Mouse (Mus musculus) intestine, embryonic 15.5 days (tissue): Measurements from ENCODE around the gene Hnrnpu. TPM values are rescaled to one million over a fixed set of nuclear protein-coding genes. Genes with fewer than 3 reads are reported as not detected.

Experiments used
- ATAC-seq: fragments of 200-750 bp; cut with Nextera tagmentation; 2 replicates; pipeline ENCODE4 v1.8.0; 2017; ENCODE audit warnings: moderate TSS enrichment, moderate library complexity
- H3K27ac ChIP-seq: fragments of 300-500 bp; sonication (generic); 2 replicates; pipeline ENCODE4 v1.5.1; 2015; ENCODE audit warnings: mild to moderate bottlenecking, inconsistent platforms
- H3K27me3 ChIP-seq: fragments of 300-500 bp; sonication (generic); replicated peaks from 2 replicates; pipeline ENCODE4 v1.6.1; 2015; ENCODE audit warnings: inconsistent platforms
- H3K36me3 ChIP-seq: fragments of 300-500 bp; sonication (generic); 2 replicates; pipeline ENCODE4 v1.6.1; 2015; ENCODE audit warnings: inconsistent platforms
- H3K4me1 ChIP-seq: fragments of 300-500 bp; sonication (generic); replicated peaks from 2 replicates; pipeline ENCODE4 v1.6.1; 2015; ENCODE audit warnings: inconsistent platforms
- H3K4me2 ChIP-seq: fragments of 300-500 bp; sonication (generic); replicated peaks from 2 replicates; pipeline ENCODE4 v1.6.1; 2015; ENCODE audit warnings: mild to moderate bottlenecking, inconsistent platforms
- H3K4me3 ChIP-seq: fragments of 300-500 bp; sonication (generic); replicated peaks from 2 replicates; pipeline ENCODE4 v1.5.1; 2015; ENCODE audit warnings: inconsistent platforms
- H3K9ac ChIP-seq: fragments of 300-500 bp; sonication (generic); 2 replicates; pipeline ENCODE4 v1.6.1; 2015; ENCODE audit warnings: inconsistent platforms
- H3K9me3 ChIP-seq: fragments of 300-500 bp; sonication (generic); 2 replicates; pipeline ENCODE4 v1.6.1; 2016; ENCODE audit warnings: inconsistent platforms
- WGBS: fragments of 180-500 bp; shearing (Covaris S2); methylation state at CpG from one replicate; pipeline ENCODE4 v1.1.7; 2015; 5-methylcytosine and 5-hydroxymethylcytosine counted together
- polyA plus RNA-seq: library from polyadenylated mRNA; unstranded; fragments of >200 nt; fragmentation: Nextera tagmentation; extraction: Ambion mirVana; gene quantifications from 2 replicates; pipeline ENCODE4 v1.2.1, GENCODE M21; 2015

Gene Hnrnpu
- polyA plus RNA-seq: 300 and 379 TPM in 2 replicates

DNA sequence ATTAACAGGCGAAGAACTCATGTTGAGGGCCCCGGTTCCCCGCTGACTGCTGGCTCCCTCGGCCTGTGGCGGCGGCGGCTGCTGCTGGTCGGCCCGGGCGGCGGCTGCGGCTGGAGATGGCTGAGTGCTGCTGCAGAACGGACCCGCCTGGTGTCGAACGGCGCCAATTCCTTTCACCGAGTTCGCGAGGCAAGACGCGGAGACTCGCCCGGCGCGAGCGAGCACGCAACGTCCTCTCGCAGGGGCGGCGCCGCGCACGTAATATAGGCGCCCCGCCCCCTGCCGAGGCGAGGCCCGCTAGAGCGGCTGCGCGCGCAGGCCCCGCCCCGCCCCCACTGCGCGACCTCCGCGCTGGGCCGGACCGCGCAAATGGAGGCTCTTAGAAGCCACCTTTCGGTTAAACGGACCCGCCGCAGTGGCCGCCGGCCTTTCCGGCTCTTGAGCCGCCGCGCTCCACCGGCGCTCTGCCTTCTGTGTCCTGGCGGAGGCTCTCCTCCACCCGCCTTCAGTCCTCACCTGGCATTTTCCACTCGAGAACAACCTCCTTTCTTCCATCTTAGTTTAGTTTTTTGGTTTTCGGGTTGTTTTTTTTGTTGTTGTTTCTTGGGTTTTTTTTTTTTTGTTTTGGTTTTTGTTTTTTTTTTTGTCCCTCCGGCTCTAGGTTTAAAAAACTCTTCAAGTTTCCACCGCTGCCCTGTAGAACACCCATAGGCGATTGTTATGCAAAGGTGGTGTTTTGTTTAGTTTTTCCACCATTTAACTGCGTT is at the start of gene Hnrnpu:
Gene Hnrnpu, minus strand, starts transcription at position 247 of the 767 bp plus-strand sequence.
- Histone ChIP-seq H3K4me2 (peak within 1 kb of the TSS; percentile 61), H3K27ac (peak within 1 kb of the TSS; percentile 100), H3K27me3 (no peaks in the 10 kb centered on the region), H3K9ac (peak within 1 kb of the TSS; percentile 100), H3K4me3 (peak within 1 kb of the TSS; percentile 98), H3K4me1 (0 out of 2 replicates have a peak, but pooled peaks cover 5% of the 10 kb centered on the region), H3K9me3 (no peaks in the 10 kb centered on the region), H3K36me3 (0 out of 2 replicates have a peak, but pooled peaks cover 3% of the 10 kb centered on the region)
- peak; percentile 90 for ATAC-seq
- WGBS: under 1% methylated on average over 71 of the region's 73 CpGs

DNA sequence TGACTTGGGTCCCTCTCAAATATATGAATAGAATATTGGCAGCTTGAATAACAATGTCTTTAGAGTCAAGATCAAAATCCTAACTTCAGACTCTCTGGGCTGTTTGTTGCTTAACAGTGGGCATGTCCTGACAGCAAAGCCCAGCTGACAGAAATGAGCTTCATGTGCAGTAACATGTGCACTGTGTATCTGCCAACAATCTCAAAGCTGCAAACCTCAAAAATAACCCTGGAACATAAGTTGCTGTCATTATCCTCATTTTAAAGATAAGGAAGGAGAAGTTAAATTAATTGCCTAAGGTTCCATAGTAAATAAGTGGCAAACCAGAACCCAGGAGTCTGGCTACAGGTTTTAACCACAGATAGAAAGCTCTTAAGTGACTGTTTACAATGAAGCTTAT is 44.6 kb upstream of the Hnrnpu start:
- no peak for ATAC-seq

DNA sequence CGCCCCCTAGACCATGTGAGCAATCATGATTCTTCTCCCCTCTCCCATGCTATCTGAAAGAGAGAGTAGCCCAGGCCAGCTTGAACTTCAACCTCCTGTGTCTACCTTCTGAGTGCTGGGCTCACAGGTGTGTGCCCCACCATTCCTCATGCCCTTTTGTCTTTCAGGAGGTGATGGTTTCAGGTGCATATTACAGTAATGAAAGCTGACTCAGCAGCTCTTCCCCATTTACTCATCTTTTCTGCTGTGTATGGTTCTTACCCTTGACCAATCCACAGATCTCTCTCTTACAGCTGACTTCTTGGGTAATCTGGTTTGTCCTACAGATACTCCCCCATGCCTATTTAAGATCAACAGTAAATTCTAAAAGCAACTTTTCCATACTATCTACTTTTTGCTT is 41.6 kb upstream of the Hnrnpu start:
- H3K4me2 ChIP-seq: no peak overlapping the region
- H3K27me3 ChIP-seq: no peaks in the 10 kb centered on the region
- H3K4me3 ChIP-seq: no peak overlapping the region
- no peak overlapping the region for H3K9ac ChIP-seq
- no peak for ATAC-seq
- H3K9me3 ChIP-seq: no peaks in the 10 kb centered on the region
- H3K4me1 ChIP-seq: no peaks in the 10 kb centered on the region
- WGBS: 78% methylated on average over 1 of the region's 1 CpGs
- no peak overlapping the region for H3K27ac ChIP-seq
- H3K36me3 ChIP-seq: no peaks in the 10 kb centered on the region

More for the DNA sequence above, 44.6 kb upstream of the Hnrnpu start:
- no peaks in the 10 kb centered on the region for H3K27me3 ChIP-seq
- no peak overlapping the region for H3K4me3 ChIP-seq
- H3K36me3 ChIP-seq: no peaks in the 10 kb centered on the region
- H3K4me2 ChIP-seq: no peak overlapping the region
- no peaks in the 10 kb centered on the region for H3K9me3 ChIP-seq
- H3K4me1 ChIP-seq: no peaks in the 10 kb centered on the region
- H3K27ac ChIP-seq: no peak overlapping the region
- no peak overlapping the region for H3K9ac ChIP-seq

DNA sequence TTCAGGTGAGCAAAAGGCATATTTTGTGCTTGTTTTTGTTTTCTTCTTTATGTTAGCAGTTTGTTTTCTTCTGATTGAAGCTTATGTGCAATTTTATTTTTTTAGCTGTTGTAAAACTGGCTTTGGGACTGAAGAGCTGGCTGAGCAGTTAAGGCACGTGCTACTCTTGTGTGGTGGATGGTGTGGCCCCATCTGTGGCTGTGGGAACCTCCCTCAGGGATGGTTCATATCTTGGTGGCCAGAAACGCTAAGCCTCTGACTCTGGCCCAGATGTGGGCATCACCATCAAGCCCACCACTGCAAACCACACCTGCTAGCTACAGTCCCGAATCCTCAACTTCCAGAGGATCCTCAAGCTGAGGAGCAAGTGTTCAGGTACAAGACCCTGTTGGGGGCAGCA is 40.5 kb upstream of the Hnrnpu start:
- WGBS: 80% methylated on average over 3 of the region's 3 CpGs

DNA sequence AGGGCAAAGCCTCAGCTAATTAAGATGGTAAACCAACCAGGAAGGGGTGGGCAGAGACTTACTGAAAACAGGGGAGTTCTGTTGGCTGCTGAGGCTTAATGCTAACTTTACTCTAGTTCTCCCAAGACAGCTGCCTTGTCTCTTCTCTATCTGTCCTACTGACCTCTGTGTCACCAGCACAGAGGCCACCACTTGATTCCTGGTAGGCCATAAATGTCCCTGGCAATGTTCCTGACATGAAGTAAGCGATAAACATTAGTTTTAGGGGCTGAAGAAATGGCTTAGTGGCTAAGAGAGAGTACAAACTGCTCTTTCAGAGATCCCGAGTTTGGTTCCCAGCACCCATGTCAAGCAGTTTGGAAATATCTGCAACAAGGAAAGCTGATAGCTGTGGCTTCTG is 39.3 kb upstream of the Hnrnpu start:
- no peak for ATAC-seq
- Histone ChIP-seq H3K27ac (no peak overlapping the region), H3K9me3 (no peaks in the 10 kb centered on the region), H3K4me2 (no peak overlapping the region), H3K9ac (no peak overlapping the region), H3K36me3 (no peaks in the 10 kb centered on the region), H3K4me1 (no peaks in the 10 kb centered on the region), H3K4me3 (no peak overlapping the region), H3K27me3 (no peaks in the 10 kb centered on the region)
- 59% methylated on average over 2 of the region's 2 CpGs for WGBS

More for the DNA sequence above, 40.5 kb upstream of the Hnrnpu start:
- Histone ChIP-seq H3K36me3 (no peaks in the 10 kb centered on the region), H3K9me3 (no peaks in the 10 kb centered on the region), H3K27ac (no peak overlapping the region), H3K9ac (no peak overlapping the region), H3K27me3 (no peaks in the 10 kb centered on the region), H3K4me3 (no peak overlapping the region), H3K4me2 (no peak overlapping the region), H3K4me1 (no peaks in the 10 kb centered on the region)
- no peak for ATAC-seq

DNA sequence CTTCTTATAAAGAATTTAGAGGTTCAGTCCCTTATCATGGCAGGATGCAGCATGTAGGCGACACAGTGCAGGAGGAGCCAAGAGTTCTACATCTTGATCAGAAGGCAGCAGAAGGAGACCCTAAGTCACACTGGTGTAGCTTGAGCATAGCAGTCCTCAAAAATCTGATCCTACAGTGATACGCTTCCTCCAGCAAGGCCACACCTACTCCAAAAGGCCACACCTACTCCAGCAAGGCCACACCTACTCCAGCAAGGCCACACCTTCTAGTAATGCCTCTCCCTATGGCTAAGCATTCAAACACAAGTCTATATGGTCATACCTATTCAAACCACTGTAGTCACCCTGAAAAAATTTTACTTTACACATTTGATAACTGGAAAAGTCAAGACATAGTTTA is 38.5 kb upstream of the Hnrnpu start:
- WGBS: 82% methylated on average over 2 of the region's 2 CpGs
- no peaks in the 10 kb centered on the region for H3K36me3 ChIP-seq
- H3K4me2 ChIP-seq: no peak overlapping the region
- no peak overlapping the region for H3K27ac ChIP-seq
- H3K9me3 ChIP-seq: no peaks in the 10 kb centered on the region
- no peak overlapping the region for H3K4me3 ChIP-seq
- H3K4me1 ChIP-seq: no peaks in the 10 kb centered on the region
- H3K9ac ChIP-seq: no peak overlapping the region
- no peaks in the 10 kb centered on the region for H3K27me3 ChIP-seq
- peak; percentile 55; the same call in 1 of the 2 replicates for ATAC-seq

DNA sequence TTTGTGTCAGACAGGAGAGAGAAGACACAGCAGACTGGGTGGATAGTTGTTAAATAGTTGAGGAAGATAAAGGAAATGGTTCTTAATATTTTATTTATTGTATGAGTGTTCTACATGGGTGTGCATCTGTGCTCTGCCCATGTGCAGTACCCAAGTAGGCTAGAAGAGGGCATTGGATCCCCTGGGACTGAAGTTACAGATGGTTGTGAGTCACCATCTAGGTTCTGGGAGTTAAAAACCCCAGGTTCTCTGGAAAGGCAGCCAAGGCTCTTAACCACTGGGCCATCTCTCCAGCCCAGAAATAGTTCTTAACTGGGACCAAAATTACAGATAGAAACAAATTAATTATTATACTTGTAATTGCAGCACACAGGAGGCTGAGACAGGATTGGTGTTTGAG is 37.8 kb upstream of the Hnrnpu start:
- Histone ChIP-seq H3K4me3 (no peak overlapping the region), H3K4me2 (no peak overlapping the region), H3K9me3 (no peaks in the 10 kb centered on the region), H3K9ac (no peak overlapping the region), H3K4me1 (no peaks in the 10 kb centered on the region), H3K36me3 (no peaks in the 10 kb centered on the region), H3K27me3 (no peaks in the 10 kb centered on the region), H3K27ac (no peak overlapping the region)
- no peak for ATAC-seq

DNA sequence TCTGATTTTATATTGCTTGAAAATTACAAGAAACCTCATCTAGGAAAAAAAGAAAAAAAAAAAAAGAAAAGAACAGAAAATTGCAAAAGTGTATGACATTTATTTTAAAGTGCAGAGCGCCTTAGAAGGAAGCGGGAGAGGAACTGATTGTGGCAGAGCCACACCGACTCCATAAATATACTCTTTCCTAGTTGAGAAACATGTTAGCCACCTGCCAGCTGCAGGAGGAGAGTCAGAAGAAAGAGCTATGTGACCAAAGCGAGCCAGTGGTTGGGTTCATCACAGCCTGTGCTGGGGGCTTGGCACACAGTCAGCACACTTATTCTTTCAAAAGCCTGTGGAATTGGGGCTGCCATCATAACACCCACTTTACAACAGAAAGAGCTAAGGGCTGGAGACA is 35.1 kb upstream of the Hnrnpu start:
- 81% methylated on average over 4 of the region's 4 CpGs for WGBS
- H3K4me3 ChIP-seq: no peak overlapping the region
- ATAC-seq: no peak
- H3K4me1 ChIP-seq: peaks cover 4% of the 10 kb centered on the region; the same call in 1 of the 2 replicates
- no peaks in the 10 kb centered on the region for H3K9me3 ChIP-seq
- H3K9ac ChIP-seq: no peak overlapping the region
- H3K36me3 ChIP-seq: no peaks in the 10 kb centered on the region
- no peak overlapping the region for H3K27ac ChIP-seq
- H3K27me3 ChIP-seq: no peaks in the 10 kb centered on the region
- H3K4me2 ChIP-seq: no peak overlapping the region

DNA sequence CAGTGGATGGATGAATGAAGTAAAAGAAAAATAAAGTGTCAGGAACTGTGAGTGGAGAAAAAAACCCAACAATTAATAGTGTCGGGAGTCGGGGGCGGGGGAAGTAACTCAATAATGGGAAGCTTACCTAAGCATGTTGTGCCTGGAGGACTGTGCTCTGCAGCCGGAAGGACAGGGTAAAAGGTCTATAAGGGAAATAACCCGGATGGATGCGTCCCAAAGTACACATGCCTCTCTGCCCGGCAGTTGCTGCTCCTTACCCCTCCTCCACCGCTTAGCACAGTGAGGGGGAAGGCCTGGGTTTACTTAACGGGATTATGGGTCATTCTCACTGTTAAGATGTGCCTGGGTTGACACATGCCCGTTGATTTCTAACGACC is 31.7 kb upstream of the Hnrnpu start:
- Histone ChIP-seq H3K27ac (peak overlapping the region; percentile 89), H3K36me3 (no peaks in the 10 kb centered on the region), H3K9ac (peak overlapping the region; percentile 44), H3K4me1 (peaks cover 4% of the 10 kb centered on the region; the same call in 1 of the 2 replicates), H3K27me3 (no peaks in the 10 kb centered on the region), H3K4me3 (peak overlapping the region; percentile 50), H3K9me3 (no peaks in the 10 kb centered on the region), H3K4me2 (peak overlapping the region; percentile 82)
- peak; percentile 94 for ATAC-seq
- WGBS: 0% methylated on average over 11 of the region's 11 CpGs

DNA sequence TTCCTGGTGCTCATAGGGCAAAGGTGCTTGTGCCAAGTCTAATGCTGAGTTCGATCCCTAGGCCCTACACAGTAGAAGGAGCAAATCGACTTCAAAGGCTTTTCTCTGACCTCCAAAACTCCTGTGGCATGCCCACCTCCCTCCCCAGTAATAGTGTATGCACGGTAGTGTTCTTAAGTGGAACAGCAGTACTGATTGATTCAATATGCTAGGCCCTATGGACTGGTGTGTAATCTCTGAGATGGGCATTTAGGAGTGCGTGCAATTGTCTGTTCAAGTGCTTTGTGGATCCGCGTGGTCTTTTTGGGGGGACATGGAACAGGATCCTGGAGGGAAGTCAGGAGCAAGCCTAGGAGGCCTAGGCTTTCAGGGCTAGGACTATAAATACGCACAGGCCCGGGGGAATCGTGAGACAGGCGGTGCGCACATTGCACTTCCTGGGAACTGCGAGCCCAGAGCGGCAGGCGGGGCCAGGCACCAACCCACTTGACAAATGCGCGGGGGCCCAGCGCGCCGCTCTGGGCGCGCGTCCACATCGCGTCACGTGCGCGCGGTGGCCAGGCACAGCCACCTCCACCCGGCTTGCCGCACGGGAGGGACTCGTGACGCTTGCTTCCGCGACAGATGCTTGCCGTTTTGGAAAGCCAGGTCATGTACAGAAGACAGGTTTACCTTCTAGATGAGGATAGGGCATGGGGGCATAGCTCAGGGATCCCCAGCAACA is 31.1 kb upstream of the Hnrnpu start:
- peaks cover 4% of the 10 kb centered on the region; the same call in 1 of the 2 replicates for H3K4me1 ChIP-seq
- ATAC-seq: peak; percentile 99
- 2% methylated on average over 36 of the region's 36 CpGs for WGBS
- H3K4me2 ChIP-seq: peak overlapping the region; percentile 82
- peak overlapping the region; percentile 44 for H3K9ac ChIP-seq
- H3K4me3 ChIP-seq: peak overlapping the region; percentile 50
- no peaks in the 10 kb centered on the region for H3K36me3 ChIP-seq
- no peaks in the 10 kb centered on the region for H3K27me3 ChIP-seq
- peak overlapping the region; percentile 89 for H3K27ac ChIP-seq
- H3K9me3 ChIP-seq: no peaks in the 10 kb centered on the region

DNA sequence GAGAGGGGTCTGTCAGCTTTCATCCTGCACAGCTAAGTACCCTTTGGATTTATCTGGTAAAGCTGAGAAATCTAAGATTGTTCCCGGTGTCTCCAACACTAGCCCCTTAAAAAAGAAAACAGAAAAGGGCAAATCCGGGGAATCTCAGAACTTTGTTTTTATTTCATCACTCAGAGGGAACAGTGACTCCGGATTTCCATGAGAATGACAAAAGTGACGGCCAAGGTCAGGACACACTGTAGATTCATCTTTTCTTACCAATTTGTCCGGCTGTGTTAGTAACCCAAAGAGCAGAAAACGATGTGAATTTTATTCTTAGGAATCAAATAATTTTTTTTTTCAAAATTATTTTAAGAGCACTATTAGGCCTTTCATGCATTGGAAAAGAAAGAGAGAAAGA is 30.5 kb upstream of the Hnrnpu start:
- H3K27me3 ChIP-seq: no peaks in the 10 kb centered on the region
- H3K4me3 ChIP-seq: no peak overlapping the region
- H3K9ac ChIP-seq: no peak overlapping the region
- no peaks in the 10 kb centered on the region for H3K36me3 ChIP-seq
- peak overlapping the region; percentile 82; the same call in 1 of the 2 replicates for H3K4me2 ChIP-seq
- H3K4me1 ChIP-seq: peaks cover 4% of the 10 kb centered on the region; the same call in 1 of the 2 replicates
- H3K9me3 ChIP-seq: no peaks in the 10 kb centered on the region
- ATAC-seq: no peak
- H3K27ac ChIP-seq: no peak overlapping the region; the same call in 1 of the 2 replicates
- WGBS: 68% methylated on average over 6 of the region's 6 CpGs

DNA sequence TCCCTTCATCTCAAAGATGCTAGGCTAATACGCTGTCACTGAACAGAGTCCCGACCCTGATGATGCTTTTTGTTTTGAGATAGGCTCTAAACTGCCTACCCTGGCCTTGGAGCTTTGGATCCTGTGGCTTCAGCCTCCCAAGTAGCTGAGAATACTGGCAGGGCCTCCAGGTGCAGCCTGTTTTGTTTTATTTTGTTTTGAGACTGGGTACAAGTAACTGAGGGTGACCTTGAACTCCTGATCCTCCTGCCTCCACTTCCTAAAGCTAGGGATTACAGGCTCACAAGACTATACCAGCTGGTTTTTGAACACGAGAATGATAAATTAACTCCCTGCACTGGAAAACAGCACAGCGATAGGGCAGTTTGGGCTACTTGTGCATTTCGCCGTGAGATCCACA is 27.6 kb upstream of the Hnrnpu start:
- no peak for ATAC-seq
- no peak overlapping the region for H3K4me2 ChIP-seq

More for the DNA sequence above, 27.6 kb upstream of the Hnrnpu start:
- H3K4me3 ChIP-seq: no peak overlapping the region
- H3K9ac ChIP-seq: no peak overlapping the region
- no peaks in the 10 kb centered on the region for H3K27me3 ChIP-seq
- peaks cover 4% of the 10 kb centered on the region; the same call in 1 of the 2 replicates for H3K4me1 ChIP-seq
- H3K27ac ChIP-seq: no peak overlapping the region
- H3K36me3 ChIP-seq: no peaks in the 10 kb centered on the region
- 80% methylated on average over 6 of the region's 6 CpGs for WGBS
- no peaks in the 10 kb centered on the region for H3K9me3 ChIP-seq
